Mouse (Mus musculus) midbrain, embryonic 16.5 days (tissue): Measurements from ENCODE around the gene Tasp1. TPM values are rescaled to one million over a fixed set of nuclear protein-coding genes. Genes with fewer than 3 reads are reported as not detected.

ENCODE experiments used
- ATAC-seq: fragments of 200-750 bp; cut with Nextera tagmentation; 2 replicates; pipeline ENCODE4 v1.8.0; 2017; ENCODE audit warnings: moderate TSS enrichment
- H3K27ac ChIP-seq: fragments of 300-500 bp; sonication (generic); 2 replicates; pipeline ENCODE4 v1.5.1; 2014; ENCODE audit warnings: mild to moderate bottlenecking, low read length, mixed read lengths
- H3K27me3 ChIP-seq: fragments of 300-500 bp; sonication (generic); 2 replicates; pipeline ENCODE4 v1.6.1; 2014; ENCODE audit warnings: low read depth, low read length, mixed read lengths; ENCODE audit not compliant: control insufficient read depth, insufficient read depth
- H3K36me3 ChIP-seq: fragments of 300-500 bp; sonication (generic); 2 replicates; pipeline ENCODE4 v1.6.1; 2014; ENCODE audit warnings: mild to moderate bottlenecking, low read length, moderate library complexity, mixed read lengths; ENCODE audit not compliant: control insufficient read depth, insufficient read depth
- H3K4me1 ChIP-seq: fragments of 300-500 bp; sonication (generic); 2 replicates; pipeline ENCODE4 v1.6.1; 2014; ENCODE audit warnings: mild to moderate bottlenecking, low read length, mixed read lengths; ENCODE audit not compliant: control insufficient read depth, insufficient read depth
- H3K4me2 ChIP-seq: fragments of 300-500 bp; sonication (generic); 2 replicates; pipeline ENCODE4 v1.6.1; 2014; ENCODE audit warnings: mild to moderate bottlenecking, low read length, mixed read lengths
- H3K4me3 ChIP-seq: fragments of 300-500 bp; sonication (generic); 2 replicates; pipeline ENCODE4 v1.5.1; 2014; ENCODE audit warnings: low read depth, mild to moderate bottlenecking, low read length, moderate library complexity, mixed read lengths
- H3K9ac ChIP-seq: fragments of 300-500 bp; sonication (generic); 2 replicates; pipeline ENCODE4 v1.6.1; 2014; ENCODE audit warnings: low read depth, low read length, mixed read lengths
- H3K9me3 ChIP-seq: fragments of 300-500 bp; sonication (generic); replicated peaks from 2 replicates; pipeline ENCODE4 v1.6.1; 2014; ENCODE audit warnings: mild to moderate bottlenecking, low read length, mixed read lengths; ENCODE audit not compliant: control insufficient read depth, poor library complexity, severe bottlenecking
- WGBS: fragments of 180-500 bp; shearing (Covaris S2); extraction: QIAGEN DNeasy Blood & Tissue Kit; methylation state at CpG from one replicate; pipeline ENCODE4 v1.1.7; 2014; 5-methylcytosine and 5-hydroxymethylcytosine counted together
- polyA plus RNA-seq: library from polyadenylated mRNA; unstranded; fragments of >200 nt; fragmentation: Nextera tagmentation; extraction: Ambion mirVana; gene quantifications from 2 replicates; pipeline ENCODE4 v1.2.1, GENCODE M21; 2015

Gene Tasp1
- polyA plus RNA-seq, 1 experiment from 2014 or later: 24.4 TPM

DNA sequence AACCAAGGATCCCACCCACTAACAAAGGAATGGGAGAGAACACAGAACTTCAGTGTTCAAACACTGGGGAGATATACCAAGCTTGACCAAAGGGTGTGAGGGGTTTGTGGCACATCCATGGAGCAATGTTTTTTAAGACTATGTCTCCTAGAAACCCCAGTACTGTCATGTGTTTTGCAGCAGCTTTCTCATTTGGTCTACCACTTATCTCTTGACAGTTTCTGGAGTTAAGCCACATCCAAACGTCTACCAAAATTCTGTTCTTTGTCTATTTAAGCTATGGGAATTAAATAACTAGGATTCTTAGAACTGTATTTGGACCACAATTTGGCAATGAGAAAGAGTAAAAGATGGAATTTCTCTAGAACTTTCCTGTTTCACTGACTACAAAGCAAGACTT, 282.1 kb downstream of the Tasp1 start:
- no peak for ATAC-seq
- no peak overlapping the region for H3K4me3 ChIP-seq
- no peaks in the 10 kb centered on the region for H3K27me3 ChIP-seq
- H3K9ac ChIP-seq: no peak overlapping the region
- H3K27ac ChIP-seq: no peak overlapping the region
- H3K9me3 ChIP-seq: no peaks in the 10 kb centered on the region
- no peak overlapping the region for H3K4me2 ChIP-seq
- H3K4me1 ChIP-seq: no peaks in the 10 kb centered on the region
- H3K36me3 ChIP-seq: no peaks in the 10 kb centered on the region
- 68% methylated on average over 1 of the region's 1 CpGs for WGBS

Other genes starting within 250 kb of the Tasp1 start
- not detected in 2 replicates for gene Gm17374, start 85.2 kb upstream of the Tasp1 start, polyA plus RNA-seq
- gene Esf1, start 103.8 kb upstream of the Tasp1 start, polyA plus RNA-seq: 15.6 and 16.4 TPM in 2 replicates
- 53.2 and 62.6 TPM in 2 replicates for gene Ndufaf5, start 103.8 kb upstream of the Tasp1 start, polyA plus RNA-seq